Mouse (Mus musculus) heart, embryonic 14.5 days (tissue): Measurements from ENCODE around the gene Dpysl5. TPM values are rescaled to one million over a fixed set of nuclear protein-coding genes. Genes with fewer than 3 reads are reported as not detected.
A peak's percentile ranks its signal among the peaks of the same experiment; 100 is the strongest.

Source experiments
- ATAC-seq: fragments of 200-750 bp; cut with Nextera tagmentation; 2 replicates; pipeline ENCODE4 v1.8.0; 2017; ENCODE audit warnings: low read depth, moderate TSS enrichment; ENCODE audit not compliant: insufficient number of reproducible peaks, insufficient read depth, low FRiP score
- H3K27ac ChIP-seq, 2 experiments: fragments of 200-500 bp in 1 of 2; fragments of 300-500 bp in 1 of 2; sonication (generic) in 1 of 2; replicated peaks in 1 of 2; 2 replicates each; pipeline ENCODE4 v1.5.1; 2012 to 2014; ENCODE audit warnings: low read depth in 2 of 2, low read length in 2 of 2, control low read depth in 1 of 2, mild to moderate bottlenecking in 1 of 2, mixed read lengths in 1 of 2; ENCODE audit not compliant: control insufficient read depth in 1 of 2, insufficient read depth in 1 of 2
- H3K27me3 ChIP-seq: fragments of 300-500 bp; sonication (generic); 2 replicates; pipeline ENCODE4 v1.6.1; 2014; ENCODE audit warnings: mild to moderate bottlenecking, low read length, control low read depth; ENCODE audit not compliant: control insufficient read depth, insufficient read depth
- H3K36me3 ChIP-seq: fragments of 300-500 bp; sonication (generic); 2 replicates; pipeline ENCODE4 v1.6.1; 2014; ENCODE audit warnings: mild to moderate bottlenecking, control low read depth, low read length, mixed read lengths; ENCODE audit not compliant: control insufficient read depth, insufficient read depth
- H3K4me1 ChIP-seq, 2 experiments: fragments of 200-500 bp in 1 of 2; fragments of 300-500 bp in 1 of 2; sonication (generic) in 1 of 2; 2 replicates each; pipeline ENCODE4 v1.6.1; 2012 to 2014; ENCODE audit warnings: low read length in 2 of 2, control low read depth in 1 of 2, mixed read lengths in 1 of 2; ENCODE audit not compliant: control insufficient read depth in 2 of 2, insufficient read depth in 2 of 2
- H3K4me2 ChIP-seq: fragments of 300-500 bp; sonication (generic); 2 replicates; pipeline ENCODE4 v1.6.1; 2014; ENCODE audit warnings: mild to moderate bottlenecking, low read length
- H3K4me3 ChIP-seq, 2 experiments: fragments of 200-500 bp in 1 of 2; fragments of 300-500 bp in 1 of 2; sonication (generic) in 1 of 2; 2 replicates each; pipeline ENCODE4 v1.5.1; 2012 to 2014; ENCODE audit warnings: low read length in 2 of 2, mild to moderate bottlenecking in 2 of 2, control low read depth in 1 of 2, low read depth in 1 of 2, moderate library complexity in 1 of 2; ENCODE audit not compliant: control insufficient read depth in 1 of 2, insufficient read depth in 1 of 2
- H3K9ac ChIP-seq: fragments of 300-500 bp; sonication (generic); 2 replicates; pipeline ENCODE4 v1.6.1; 2014; ENCODE audit warnings: mild to moderate bottlenecking, low read length
- H3K9me3 ChIP-seq: fragments of 300-500 bp; sonication (generic); 2 replicates; pipeline ENCODE4 v1.6.1; 2016; ENCODE audit warnings: low read length, control low read depth; ENCODE audit not compliant: control insufficient read depth
- WGBS: fragments of 180-500 bp; shearing (Covaris S2); extraction: QIAGEN DNeasy Blood & Tissue Kit; methylation state at CpG from one replicate; pipeline ENCODE4 v1.1.7; 2014; 5-methylcytosine and 5-hydroxymethylcytosine counted together
- polyA plus RNA-seq: library from polyadenylated mRNA; unstranded; fragments of >200 nt; fragmentation: Nextera tagmentation; extraction: Ambion mirVana; gene quantifications from 2 replicates; pipeline ENCODE4 v1.2.1, GENCODE M21; 2014

Gene Dpysl5
- polyA plus RNA-seq, 1 experiment from 2014 or later, result 3.3 TPM

GRCm38 (mm10) chr5:30802724-30803467, 91.5 kb downstream of the Dpysl5 start:
- no peak overlapping the region for H3K9ac ChIP-seq
- H3K36me3 ChIP-seq, result no peaks in the 10 kb centered on the region
- no peak for ATAC-seq
- 65% methylated on average over 12 of the region's 12 CpGs for WGBS
- no peaks in the 10 kb centered on the region for H3K4me1 ChIP-seq
- no peak overlapping the region for H3K4me2 ChIP-seq
- H3K9me3 ChIP-seq, result no peaks in the 10 kb centered on the region
- no peak overlapping the region for H3K27ac ChIP-seq
- no peak overlapping the region for H3K4me3 ChIP-seq
- H3K27me3 ChIP-seq, result peaks cover 3% of the 10 kb centered on the region; the same call in 1 of the 2 replicates

GRCm38 (mm10) chr5:30806106-30806505, 94.7 kb downstream of the Dpysl5 start:
- Histone ChIP-seq H3K9me3 (no peaks in the 10 kb centered on the region), H3K27ac (no peak overlapping the region), H3K4me3 (no peak overlapping the region), H3K36me3 (no peaks in the 10 kb centered on the region), H3K4me2 (no peak overlapping the region), H3K4me1 (no peaks in the 10 kb centered on the region), H3K9ac (no peak overlapping the region), H3K27me3 (peaks cover 3% of the 10 kb centered on the region)
- ATAC-seq, result peak; percentile 9; the same call in 1 of the 2 replicates
- 2% methylated on average over 3 of the region's 3 CpGs for WGBS

GRCm38 (mm10) chr5:30814424-30815119, 103.2 kb downstream of the Dpysl5 start, which contains the start of gene Mapre3:
TSS of gene Mapre3 (plus strand) at chr5:30814641.
- H3K27me3 ChIP-seq, result peaks cover 11% of the 10 kb centered on the region; the same call in 1 of the 2 replicates
- under 1% methylated on average over 52 of the region's 59 CpGs for whole genome bisulfite sequencing

GRCm38 (mm10) chr5:30815120-30815465, 103.7 kb downstream of the Dpysl5 start:
- Histone ChIP-seq H3K27ac (no peak overlapping the region), H3K9ac (peak overlapping the region; percentile 81), H3K4me2 (peak overlapping the region; percentile 90), H3K4me3 (peak overlapping the region; percentile 81 to 84), H3K27me3 (peaks cover 11% of the 10 kb centered on the region; the same call in 1 of the 2 replicates), H3K9me3 (no peaks in the 10 kb centered on the region), H3K4me1 (peaks cover 5 to 18% of the 10 kb centered on the region in 2 experiments), H3K36me3 (no peaks in the 10 kb centered on the region)
- ATAC-seq, result no peak; the same call in 1 of the 2 replicates
- 4% methylated on average over 7 of the region's 7 CpGs for WGBS

More at GRCm38 (mm10) chr5:30814424-30815119, 103.2 kb downstream of the Dpysl5 start, which contains the start of gene Mapre3:
- H3K4me1 ChIP-seq, result peaks cover 5 to 18% of the 10 kb centered on the region in 2 experiments
- H3K36me3 ChIP-seq, result no peaks in the 10 kb centered on the region
- ATAC-seq, result peak; percentile 93
- H3K4me2 ChIP-seq, result peak within 1 kb of the TSS; percentile 90
- H3K4me3 ChIP-seq, result peak within 1 kb of the TSS; percentile 81 to 84
- H3K9ac ChIP-seq, result peak within 1 kb of the TSS; percentile 81
- no peaks in the 10 kb centered on the region for H3K9me3 ChIP-seq
- H3K27ac ChIP-seq, result no peak within 1 kb of the TSS

- Histone ChIP-seq H3K9ac (no peak overlapping the region), H3K27ac (no peak overlapping the region), H3K27me3 (peaks cover 9% of the 10 kb centered on the region; the same call in 1 of the 2 replicates), H3K4me3 (no peak overlapping the region), H3K9me3 (no peaks in the 10 kb centered on the region), H3K4me2 (no peak overlapping the region), H3K4me1 (peaks cover 5 to 18% of the 10 kb centered on the region in 2 experiments), H3K36me3 (no peaks in the 10 kb centered on the region)
- ATAC-seq, result no peak
- 48% methylated on average over 8 of the region's 8 CpGs for WGBS
Observed at GRCm38 (mm10) chr5:30816261-30816791, 105.0 kb downstream of the Dpysl5 start.

- no peak overlapping the region for H3K27ac ChIP-seq
- no peaks in the 10 kb centered on the region for H3K9me3 ChIP-seq
- H3K4me1 ChIP-seq, result peaks cover 5 to 17% of the 10 kb centered on the region in 2 experiments
- no peak for ATAC-seq
- H3K36me3 ChIP-seq, result no peaks in the 10 kb centered on the region
- 87% methylated on average over 8 of the region's 8 CpGs for WGBS
- H3K27me3 ChIP-seq, result no peaks in the 10 kb centered on the region
- H3K4me2 ChIP-seq, result no peak overlapping the region
- no peak overlapping the region for H3K9ac ChIP-seq
- H3K4me3 ChIP-seq, result no peak overlapping the region
Observed at GRCm38 (mm10) chr5:30818758-30819309, 107.5 kb downstream of the Dpysl5 start.

GRCm38 (mm10) chr5:30822689-30823088, 111.3 kb downstream of the Dpysl5 start:
- Histone ChIP-seq H3K9ac (no peak overlapping the region), H3K36me3 (no peaks in the 10 kb centered on the region), H3K4me2 (no peak overlapping the region), H3K27me3 (no peaks in the 10 kb centered on the region), H3K4me1 (peaks cover 0 to 3% of the 10 kb centered on the region in 2 experiments; a peak in 1 of 4 replicates), H3K9me3 (no peaks in the 10 kb centered on the region), H3K27ac (no peak overlapping the region), H3K4me3 (no peak overlapping the region)
- no peak for ATAC-seq
- 68% methylated on average over 5 of the region's 5 CpGs for WGBS
